Mouse (Mus musculus): ENCODE measurements around the gene 5730455P16Rik. TPM values are rescaled to one million over a fixed set of nuclear protein-coding genes. Genes with fewer than 3 reads are reported as not detected.

Gene 5730455P16Rik
- polyA plus RNA-seq, 1 experiment from 2014 or later = 17.3 TPM

DNA sequence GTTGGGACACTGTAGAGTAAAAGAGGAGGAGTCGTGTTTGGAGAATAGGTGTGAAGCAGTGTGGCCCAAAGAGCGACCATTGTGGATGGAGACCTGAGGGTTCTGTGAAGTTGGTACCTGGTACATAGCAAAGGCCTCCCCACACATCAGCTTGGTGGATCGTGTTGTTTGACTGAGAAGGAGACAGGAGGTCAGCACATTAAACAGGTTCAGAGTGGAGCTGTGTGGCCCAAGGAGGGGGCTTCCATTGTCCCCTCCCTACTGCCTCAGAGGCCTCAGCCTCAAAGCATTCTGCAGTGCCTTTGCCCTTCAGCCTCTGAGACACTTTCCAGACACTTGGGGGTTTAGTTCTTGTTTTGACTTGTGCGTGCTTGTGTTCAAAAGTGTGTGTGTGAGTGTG, 63.9 kb downstream of the 5730455P16Rik start:
- Histone ChIP-seq H3K4me3 (ENCODE audit: low read depth, low read length) (no peak overlapping the region), H3K4me2 (ENCODE audit: low read length) (no peak overlapping the region), H3K9ac (ENCODE audit: low read length) (no peak overlapping the region), H3K9me3 (ENCODE audit: control insufficient read depth, low read length) (no peaks in the 10 kb centered on the region), H3K27ac (ENCODE audit: low read depth) (no peak overlapping the region), H3K27me3 (replicated peaks; ENCODE audit: control insufficient read depth, insufficient read depth, low read length) (no peaks in the 10 kb centered on the region), H3K4me1 (replicated peaks; ENCODE audit: control insufficient read depth, insufficient read depth, low read length) (no peaks in the 10 kb centered on the region), H3K36me3 (ENCODE audit: control insufficient read depth, insufficient read depth, low read length) (no peaks in the 10 kb centered on the region)
- 81% methylated on average over 4 of the region's 4 CpGs for WGBS
- no peak for ATAC-seq (replicated peaks; ENCODE audit: low FRiP score, low TSS enrichment, low read depth)
- DNase-seq (ENCODE audit: low spot score) = no peak

- no peaks in the 10 kb centered on the region for H3K27me3 ChIP-seq (replicated peaks; ENCODE audit: control insufficient read depth, insufficient read depth, low read length)
- no peak for ATAC-seq (replicated peaks; ENCODE audit: low FRiP score, low TSS enrichment, low read depth)
- H3K4me1 ChIP-seq (replicated peaks; ENCODE audit: control insufficient read depth, insufficient read depth, low read length) = no peaks in the 10 kb centered on the region
- no peak overlapping the region for H3K4me3 ChIP-seq (ENCODE audit: low read depth, low read length)
- WGBS = 82% methylated on average over 1 of the region's 1 CpGs
- H3K27ac ChIP-seq (ENCODE audit: low read depth) = no peak overlapping the region
- no peak for DNase-seq (ENCODE audit: low spot score)
- H3K9me3 ChIP-seq (ENCODE audit: control insufficient read depth, low read length) = no peaks in the 10 kb centered on the region
- H3K36me3 ChIP-seq (ENCODE audit: control insufficient read depth, insufficient read depth, low read length) = no peaks in the 10 kb centered on the region
- H3K4me2 ChIP-seq (ENCODE audit: low read length) = no peak overlapping the region
- no peak overlapping the region for H3K9ac ChIP-seq (ENCODE audit: low read length)
Measured at GRCm38 (mm10) chr11:80313462-80313861, 64.4 kb downstream of the 5730455P16Rik start.

DNA sequence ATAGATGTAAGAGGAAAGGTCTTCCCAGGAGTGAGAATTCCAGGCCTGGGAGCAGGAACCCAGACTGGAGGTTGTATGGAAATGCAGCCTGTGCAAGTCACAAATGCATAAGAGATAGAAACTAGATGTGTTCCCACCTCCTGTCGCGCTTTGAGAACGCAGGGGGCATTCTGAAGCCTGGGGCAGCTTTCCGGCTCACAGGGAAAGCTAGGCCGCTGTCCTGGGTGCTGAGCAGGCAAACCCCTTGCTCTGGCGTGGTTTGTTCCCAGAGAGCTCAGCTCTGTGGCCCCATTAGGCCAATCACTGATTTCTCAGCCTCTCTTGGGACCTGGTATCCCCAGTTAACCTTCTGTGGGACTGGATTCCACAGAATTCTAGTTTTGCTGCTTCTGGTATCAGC, 65.3 kb downstream of the 5730455P16Rik start:
- Histone ChIP-seq H3K4me2 (ENCODE audit: low read length) (no peak overlapping the region), H3K9ac (ENCODE audit: low read length) (no peak overlapping the region), H3K27ac (ENCODE audit: low read depth) (no peak overlapping the region), H3K4me3 (ENCODE audit: low read depth, low read length) (no peak overlapping the region), H3K4me1 (replicated peaks; ENCODE audit: control insufficient read depth, insufficient read depth, low read length) (no peaks in the 10 kb centered on the region), H3K36me3 (ENCODE audit: control insufficient read depth, insufficient read depth, low read length) (no peaks in the 10 kb centered on the region), H3K9me3 (ENCODE audit: control insufficient read depth, low read length) (no peaks in the 10 kb centered on the region), H3K27me3 (replicated peaks; ENCODE audit: control insufficient read depth, insufficient read depth, low read length) (no peaks in the 10 kb centered on the region)
- peak; percentile 74 for DNase-seq (ENCODE audit: low spot score)
- WGBS = 5% methylated on average over 6 of the region's 6 CpGs
- ATAC-seq (replicated peaks; ENCODE audit: low FRiP score, low TSS enrichment, low read depth) = no peak

DNA sequence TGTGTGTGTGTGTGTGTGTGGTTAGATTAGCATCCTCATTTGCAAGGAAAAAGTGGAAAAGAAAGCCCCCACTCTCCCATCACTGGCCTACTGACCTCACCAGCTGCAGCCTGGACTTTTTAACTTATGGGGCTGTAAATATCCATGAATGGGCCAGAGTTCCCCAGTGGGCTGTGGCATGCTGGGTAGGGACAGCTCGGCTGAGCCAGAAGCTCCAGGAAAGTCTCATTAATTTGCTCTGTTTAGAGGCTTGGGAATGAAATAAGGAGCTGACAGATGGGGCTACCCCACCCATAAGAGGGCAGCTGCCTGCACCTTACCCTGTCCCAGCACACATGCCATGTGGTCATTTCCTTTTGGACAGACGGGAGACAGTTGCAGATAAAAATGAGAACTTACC, 65.8 kb downstream of the 5730455P16Rik start:
- H3K4me2 ChIP-seq (ENCODE audit: low read length) = no peak overlapping the region
- H3K27ac ChIP-seq (ENCODE audit: low read depth) = no peak overlapping the region
- no peaks in the 10 kb centered on the region for H3K36me3 ChIP-seq (ENCODE audit: control insufficient read depth, insufficient read depth, low read length)
- no peak overlapping the region for H3K4me3 ChIP-seq (ENCODE audit: low read depth, low read length)
- WGBS = 43% methylated on average over 2 of the region's 2 CpGs
- no peak for DNase-seq (ENCODE audit: low spot score)
- H3K9ac ChIP-seq (ENCODE audit: low read length) = no peak overlapping the region
- no peaks in the 10 kb centered on the region for H3K4me1 ChIP-seq (replicated peaks; ENCODE audit: control insufficient read depth, insufficient read depth, low read length)
- ATAC-seq (replicated peaks; ENCODE audit: low FRiP score, low TSS enrichment, low read depth) = 0 out of 2 replicates have a peak, but pooled peaks have one; percentile 50
- no peaks in the 10 kb centered on the region for H3K9me3 ChIP-seq (ENCODE audit: control insufficient read depth, low read length)
- H3K27me3 ChIP-seq (replicated peaks; ENCODE audit: control insufficient read depth, insufficient read depth, low read length) = no peaks in the 10 kb centered on the region

GRCm38 (mm10) chr11:80311271-80311670, 66.6 kb downstream of the 5730455P16Rik start:
- no peak overlapping the region for H3K9ac ChIP-seq (ENCODE audit: low read length)
- H3K4me3 ChIP-seq (ENCODE audit: low read depth, low read length) = no peak overlapping the region
- no peak for DNase-seq (ENCODE audit: low spot score)
- H3K36me3 ChIP-seq (ENCODE audit: control insufficient read depth, insufficient read depth, low read length) = no peaks in the 10 kb centered on the region
- no peak overlapping the region for H3K4me2 ChIP-seq (ENCODE audit: low read length)
- WGBS = 49% methylated on average over 4 of the region's 4 CpGs
- no peaks in the 10 kb centered on the region for H3K9me3 ChIP-seq (ENCODE audit: control insufficient read depth, low read length)
- no peaks in the 10 kb centered on the region for H3K27me3 ChIP-seq (replicated peaks; ENCODE audit: control insufficient read depth, insufficient read depth, low read length)
- H3K27ac ChIP-seq (ENCODE audit: low read depth) = no peak overlapping the region
- H3K4me1 ChIP-seq (replicated peaks; ENCODE audit: control insufficient read depth, insufficient read depth, low read length) = no peaks in the 10 kb centered on the region
- no peak for ATAC-seq (replicated peaks; ENCODE audit: low FRiP score, low TSS enrichment, low read depth)

Other genes with a start within 250 kb of the 5730455P16Rik start
- gene Tefm, start 235.9 kb downstream of the 5730455P16Rik start, polyA plus RNA-seq (2014; fragmentation: Nextera tagmentation; extraction: Ambion mirVana) = 29.3 and 31.7 TPM in 2 replicates
- gene Adap2, start 223.9 kb downstream of the 5730455P16Rik start, polyA plus RNA-seq (2014; fragmentation: Nextera tagmentation; extraction: Ambion mirVana) = 1.9 and 2.3 TPM in 2 replicates
- 6.9 and 8.6 TPM in 2 replicates for gene Rnf135, start 194.2 kb downstream of the 5730455P16Rik start, polyA plus RNA-seq (2014; fragmentation: Nextera tagmentation; extraction: Ambion mirVana)
- 51.1 and 54.7 TPM in 2 replicates for gene Rhot1, start 169.0 kb downstream of the 5730455P16Rik start, polyA plus RNA-seq (2014; fragmentation: Nextera tagmentation; extraction: Ambion mirVana)
- 2.7 and 3.1 TPM in 2 replicates for gene Rhbdl3, start 77.1 kb downstream of the 5730455P16Rik start, polyA plus RNA-seq (2014; fragmentation: Nextera tagmentation; extraction: Ambion mirVana)
- 223 and 250 TPM in 2 replicates for gene Zfp207, start 5.2 kb upstream of the 5730455P16Rik start, polyA plus RNA-seq (2014; fragmentation: Nextera tagmentation; extraction: Ambion mirVana)
- gene Psmd11, start 50.6 kb upstream of the 5730455P16Rik start, polyA plus RNA-seq (2014; fragmentation: Nextera tagmentation; extraction: Ambion mirVana) = 275 and 293 TPM in 2 replicates
- 1.4 TPM in 2 replicates for gene Cdk5r1, start 99.0 kb upstream of the 5730455P16Rik start, polyA plus RNA-seq (2014; fragmentation: Nextera tagmentation; extraction: Ambion mirVana)

Data from intestine, embryonic 14.5 days (tissue).